Mouse (Mus musculus) layer of hippocampus, postnatal 25 days (tissue): ENCODE measurements around the gene Tor1aip1. TPM values are rescaled to one million over a fixed set of nuclear protein-coding genes. Genes with fewer than 3 reads are reported as not detected.
A peak's percentile ranks its signal among the peaks of the same experiment; 100 is the strongest.
"Not testable (repeated sequence)": the region's sequence is repeated elsewhere in the genome, so short reads cannot be mapped to it uniquely, and the experiment has no call there.

ENCODE experiments used
- DNase-seq, 2 experiments: peaks; one replicate each; pipeline ENCODE4 v3.0.0; 2022; ENCODE audit warnings: mixed read lengths in 2 of 2, low spot score in 1 of 2; ENCODE audit errors: extremely low spot score in 1 of 2
- total RNA-seq, 2 experiments: library from RNA; stranded (reverse); gene quantifications; 2 replicates each; pipeline ENCODE4 v1.2.3; 2021

Gene Tor1aip1
- 10 to 100 TPM; 28.6 to 32.4 TPM for total RNA-seq

GRCm38 (mm10) chr1:156035930-156036737 is at the start of gene Tor1aip1:
Gene Tor1aip1, minus strand, starts transcription at chr1:156036480.
- DNase-seq = peak; percentile 90 to 91

GRCm38 (mm10) chr1:156085770-156086169 is 49.5 kb upstream of the Tor1aip1 start:
- peak in 1 of 2 experiments; percentile 21 for DNase-seq

- no peak for DNase-seq
These were observed 48.3 kb upstream of the Tor1aip1 start for GRCm38 (mm10) chr1:156084603-156085002.

GRCm38 (mm10) chr1:156077655-156078054 is 41.4 kb upstream of the Tor1aip1 start:
- no peak for DNase-seq

GRCm38 (mm10) chr1:156076474-156076873 is 40.2 kb upstream of the Tor1aip1 start:
- DNase-seq = no peak

- no peak for DNase-seq
These were observed 38.3 kb upstream of the Tor1aip1 start for GRCm38 (mm10) chr1:156074575-156074974.

- DNase-seq = no peak
These were observed 37.0 kb upstream of the Tor1aip1 start for GRCm38 (mm10) chr1:156073169-156073821.

GRCm38 (mm10) chr1:156070106-156070505 is 33.8 kb upstream of the Tor1aip1 start:
- DNase-seq = no peak

- DNase-seq = no peak
These were observed 29.9 kb upstream of the Tor1aip1 start for GRCm38 (mm10) chr1:156066133-156066532.

GRCm38 (mm10) chr1:156062193-156062592 is 25.9 kb upstream of the Tor1aip1 start:
- no peak for DNase-seq

GRCm38 (mm10) chr1:156058207-156058606 is 21.9 kb upstream of the Tor1aip1 start:
- DNase-seq = no peak

GRCm38 (mm10) chr1:156046688-156047087 is 10.4 kb upstream of the Tor1aip1 start:
- no peak for DNase-seq

GRCm38 (mm10) chr1:156044211-156044611 is 7.9 kb upstream of the Tor1aip1 start:
- DNase-seq = no peak

GRCm38 (mm10) chr1:156043027-156043426 is 6.7 kb upstream of the Tor1aip1 start:
- peak in 1 of 2 experiments; percentile 20 for DNase-seq

- DNase-seq = no peak
These were observed 6.2 kb upstream of the Tor1aip1 start for GRCm38 (mm10) chr1:156042481-156042880.

- DNase-seq = no peak
These were observed 5.4 kb upstream of the Tor1aip1 start for GRCm38 (mm10) chr1:156041451-156042241.

GRCm38 (mm10) chr1:156040731-156041401 is 4.6 kb upstream of the Tor1aip1 start:
- DNase-seq = peak; percentile 83 to 86

- not testable (repeated sequence) for DNase-seq
These were observed 3.7 kb upstream of the Tor1aip1 start for GRCm38 (mm10) chr1:156039989-156040388.

- DNase-seq = no peak
These were observed 884 bp upstream of the Tor1aip1 start for GRCm38 (mm10) chr1:156037144-156037583.

- no peak for DNase-seq
These were observed 881 bp downstream of the Tor1aip1 start, which contains the start of gene Tor1aip2 for GRCm38 (mm10) chr1:156035269-156035929. Gene Tor1aip2, plus strand, starts transcription at chr1:156035403.
